In genomic region chr10:100072641-100073040, GRCm38 (mm10) we compare ENCODE assay signal across 21 mouse cellular contexts. TPM values are rescaled to one million over a fixed set of nuclear protein-coding genes. Genes with fewer than 3 reads are reported as not detected.
DNase-seq lines count a peak whose midpoint lies in the region; ATAC-seq and TF ChIP-seq lines count a peak whose summit lies in the region.
"Had no signal": no experiment of that assay in that cellular context is flagged by ENCODE, and none has a peak within 500 bp of the region (broad histone marks: within the 10 kb centered on the region; RNA-seq: fewer than 3 reads in every experiment).

No protein-coding gene starts in this region.

- ATAC-seq in lung, embryonic 14.5 days (ENCODE audit: insufficient read depth), result peak; percentile 87
- peak; percentile 90 for ATAC-seq in lung, embryonic 16.5 days (ENCODE audit: low read depth)
- ATAC-seq: forebrain, embryonic 14.5 days; forebrain, embryonic 16.5 days had no signal

- WGBS in lung, embryonic 14.5 days, result 13% methylated on average over 1 of the region's 1 CpGs
- 14% methylated on average over 1 of the region's 1 CpGs for WGBS in lung, embryonic 16.5 days

- no peaks in the 10 kb centered on the region for H3K9me3 ChIP-seq in lung, embryonic 14.5 days (ENCODE audit: low read depth, low read length)
- no peaks in the 10 kb centered on the region for H3K9me3 ChIP-seq in lung, embryonic 16.5 days (ENCODE audit: control insufficient read depth, low read length)
- H3K9me3 ChIP-seq: embryonic facial prominence, embryonic 13.5 days; embryonic facial prominence, embryonic 15.5 days; forebrain, embryonic 10.5 days; forebrain, embryonic 12.5 days had no signal

- no peaks in the 10 kb centered on the region for H3K36me3 ChIP-seq in lung, embryonic 14.5 days (ENCODE audit: insufficient read depth)
- no peaks in the 10 kb centered on the region; the same call in 1 of the 2 replicates for H3K36me3 ChIP-seq in lung, embryonic 16.5 days (ENCODE audit: control insufficient read depth, insufficient read depth, low read length)
- H3K36me3 ChIP-seq: embryonic facial prominence, embryonic 13.5 days; embryonic facial prominence, embryonic 15.5 days; forebrain, embryonic 10.5 days; forebrain, embryonic 12.5 days had no signal

- H3K9ac ChIP-seq in lung, embryonic 14.5 days, result no peak overlapping the region
- no peak overlapping the region for H3K9ac ChIP-seq in lung, embryonic 16.5 days (ENCODE audit: low read length)
- H3K9ac ChIP-seq: embryonic facial prominence, embryonic 13.5 days; embryonic facial prominence, embryonic 15.5 days; forebrain, embryonic 12.5 days had no signal

- H3K4me3 ChIP-seq in lung, embryonic 14.5 days (ENCODE audit: low read depth, low read length), result no peak overlapping the region
- no peak overlapping the region for H3K4me3 ChIP-seq in lung, embryonic 16.5 days (ENCODE audit: low read length)
- H3K4me3 ChIP-seq: embryonic facial prominence, embryonic 13.5 days; embryonic facial prominence, embryonic 15.5 days; erythroblast, embryonic 14.5 days; forebrain, embryonic 10.5 days; forebrain, embryonic 12.5 days had no signal

- DNase-seq in lung, embryonic 14.5 days, result peak; percentile 78
- no peak for DNase-seq in lung, postnatal 14 days
- no peak for DNase-seq in lung, postnatal 25 days (ENCODE audit: low spot score)
- DNase-seq: adrenal gland, adult 2 months; adrenal gland, postnatal 10 days; adrenal gland, postnatal 25 days; cerebellum, adult 11 months; cerebellum, adult 18-20 months; cerebellum, adult 8-10 months; cerebellum, adult 9-11 months; cerebellum, postnatal 14 days; cerebellum, postnatal 36 days; embryo, embryonic 11 days had no signal

- H3K4me2 ChIP-seq in lung, embryonic 14.5 days, result no peak overlapping the region
- H3K4me2 ChIP-seq in lung, embryonic 16.5 days (ENCODE audit: low read depth, low read length), result peak overlapping the region; percentile 1; the same call in 1 of the 2 replicates
- H3K4me2 ChIP-seq: embryonic facial prominence, embryonic 13.5 days; embryonic facial prominence, embryonic 15.5 days; forebrain, embryonic 12.5 days had no signal

- H3K27ac ChIP-seq in lung, embryonic 14.5 days (ENCODE audit: low read depth), result peak overlapping the region; percentile 68
- H3K27ac ChIP-seq in lung, embryonic 16.5 days (ENCODE audit: low read length), result peak overlapping the region; percentile 70
- H3K27ac ChIP-seq: embryonic facial prominence, embryonic 13.5 days; embryonic facial prominence, embryonic 15.5 days; forebrain, embryonic 10.5 days; forebrain, embryonic 12.5 days had no signal

- H3K4me1 ChIP-seq in lung, embryonic 14.5 days (ENCODE audit: insufficient read depth), result peaks cover 9% of the 10 kb centered on the region; the same call in 1 of the 2 replicates
- peaks cover 9% of the 10 kb centered on the region; the same call in 1 of the 2 replicates for H3K4me1 ChIP-seq in lung, embryonic 16.5 days (replicated peaks; ENCODE audit: control insufficient read depth, insufficient read depth, low read length)
- H3K4me1 ChIP-seq: embryonic facial prominence, embryonic 13.5 days; embryonic facial prominence, embryonic 15.5 days; forebrain, embryonic 12.5 days had no signal

- no peaks in the 10 kb centered on the region for H3K27me3 ChIP-seq in lung, embryonic 14.5 days (ENCODE audit: insufficient read depth, low read length)
- no peaks in the 10 kb centered on the region for H3K27me3 ChIP-seq in lung, embryonic 16.5 days (ENCODE audit: control insufficient read depth, insufficient read depth, low read depth, low read length)
- H3K27me3 ChIP-seq: embryonic facial prominence, embryonic 13.5 days; embryonic facial prominence, embryonic 15.5 days; forebrain, embryonic 12.5 days had no signal

- no peak for TF ChIP-seq CTCF in lung, embryonic 14.5 days (IDR thresholded peaks at IDR 0.05; ENCODE audit: low read depth)

RNA-seq across cellular contexts. Expression of gene Kitl, which starts 57.2 kb away (rescaled TPM):
- polyA plus RNA-seq in lung, embryonic 14.5 days (2014; fragmentation: Nextera tagmentation; extraction: Ambion mirVana), result 57.5 and 60.4 TPM in 2 replicates
- 38.5 and 41.2 TPM in 2 replicates for polyA plus RNA-seq in lung, embryonic 16.5 days (2015; fragmentation: Nextera tagmentation; extraction: Ambion mirVana)
- polyA plus RNA-seq: erythroblast, embryonic 14.5 days had no signal
